Mouse (Mus musculus): ENCODE results near the gene Zfp143.

DNA sequence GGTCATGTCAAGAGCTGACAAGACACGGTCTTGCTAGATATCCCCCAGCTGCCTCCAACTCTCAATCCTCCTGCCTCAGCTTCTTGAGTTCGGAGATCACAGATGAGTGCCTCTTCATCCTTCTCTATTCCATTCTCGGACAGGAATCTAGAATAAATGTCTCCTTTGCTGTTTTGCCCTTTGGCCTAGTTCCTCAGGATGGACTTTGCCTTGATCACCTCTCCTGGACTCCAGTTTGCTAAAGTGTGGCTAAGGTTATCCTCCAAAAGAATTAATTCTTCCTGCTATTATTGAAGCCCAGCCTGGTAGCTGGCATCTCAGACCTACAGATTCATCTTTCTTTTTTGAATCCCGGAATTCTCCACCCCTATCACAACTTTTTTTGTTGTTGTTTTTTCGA is 44.0 kb downstream of the Zfp143 start:
- no peak for TF ChIP-seq POLR2A (IDR thresholded peaks at IDR 0.05; ENCODE audit: insufficient read depth, low read depth, low read length)
- TF ChIP-seq CTCF (IDR thresholded peaks at IDR 0.05), result no peak
- TF ChIP-seq EP300 (IDR thresholded peaks at IDR 0.05; ENCODE audit: insufficient read depth, low read depth, low read length), result no peak

All from heart, adult 2 months (tissue).